Mouse (Mus musculus): Measurements from ENCODE around the gene Grb14. TPM values are rescaled to one million over a fixed set of nuclear protein-coding genes. Genes with fewer than 3 reads are reported as not detected.

The Grb14 gene
- polyA plus RNA-seq, 1 experiment from 2014 or later, result 34.0 TPM

GRCm38 (mm10) chr2:64987782-64988181, 37.0 kb downstream of the Grb14 start:
- no peak for TF ChIP-seq CTCF (IDR thresholded peaks at IDR 0.05; ENCODE audit: low read depth)
- Histone ChIP-seq H3K9ac (ENCODE audit: low read depth, low read length) (no peak overlapping the region), H3K4me1 (replicated peaks; ENCODE audit: insufficient read depth, low read length) (no peaks in the 10 kb centered on the region), H3K36me3 (ENCODE audit: insufficient read depth, low read length) (no peaks in the 10 kb centered on the region), H3K4me2 (ENCODE audit: low read length) (no peak overlapping the region), H3K9me3 (replicated peaks; ENCODE audit: low read length) (0 out of 2 replicates have a peak, but pooled peaks cover 5% of the 10 kb centered on the region), H3K27me3 (ENCODE audit: insufficient read depth, low read length) (no peaks in the 10 kb centered on the region), H3K4me3 (replicated peaks; ENCODE audit: low read depth, low read length) (no peak overlapping the region), H3K27ac (no peak overlapping the region)
- no peak for ATAC-seq (replicated peaks; ENCODE audit: low FRiP score, low read depth)
- no peak for DNase-seq (ENCODE audit: low spot score)
- WGBS, result 77% methylated on average over 3 of the region's 3 CpGs

DNA sequence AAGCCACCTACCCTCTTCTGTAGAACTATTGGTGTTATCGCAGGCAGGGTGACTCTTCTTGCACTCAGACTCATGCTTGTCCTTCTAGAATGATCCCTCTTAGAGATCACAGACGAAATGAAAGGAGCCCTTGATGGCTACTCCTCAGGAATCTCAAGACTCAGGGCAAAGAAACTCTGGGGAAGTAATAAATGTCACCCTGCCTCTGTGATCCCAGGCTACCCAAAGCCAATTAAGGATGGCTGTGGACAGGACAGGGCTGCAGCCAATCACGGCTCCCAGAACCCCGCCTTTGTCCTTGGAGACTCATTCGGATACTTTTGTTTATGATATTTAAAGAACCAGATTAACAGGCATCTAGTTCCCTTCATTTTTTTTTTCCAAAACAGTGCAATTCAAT, 49.2 kb downstream of the Grb14 start:
- Histone ChIP-seq H3K4me2 (ENCODE audit: low read length) (peak overlapping the region; percentile 28), H3K27ac (peak overlapping the region; percentile 62), H3K27me3 (ENCODE audit: insufficient read depth, low read length) (no peaks in the 10 kb centered on the region), H3K4me3 (replicated peaks; ENCODE audit: low read depth, low read length) (no peak overlapping the region), H3K9me3 (replicated peaks; ENCODE audit: low read length) (no peaks in the 10 kb centered on the region), H3K9ac (ENCODE audit: low read depth, low read length) (0 out of 2 replicates have a peak overlapping the region, but pooled peaks have one; percentile 13), H3K4me1 (replicated peaks; ENCODE audit: insufficient read depth, low read length) (no peaks in the 10 kb centered on the region), H3K36me3 (ENCODE audit: insufficient read depth, low read length) (no peaks in the 10 kb centered on the region)
- no peak for ATAC-seq (replicated peaks; ENCODE audit: low FRiP score, low read depth)
- 44% methylated on average over 5 of the region's 5 CpGs for WGBS
- DNase-seq (ENCODE audit: low spot score), result no peak
- TF ChIP-seq CTCF (IDR thresholded peaks at IDR 0.05; ENCODE audit: low read depth), result no peak

- WGBS, result 45% methylated on average over 2 of the region's 2 CpGs
- DNase-seq (ENCODE audit: low spot score) (no peak), ATAC-seq (replicated peaks; ENCODE audit: low FRiP score, low read depth) (no peak)
- Histone ChIP-seq H3K36me3 (ENCODE audit: insufficient read depth, low read length) (no peaks in the 10 kb centered on the region), H3K9ac (ENCODE audit: low read depth, low read length) (no peak overlapping the region), H3K27ac (no peak overlapping the region), H3K27me3 (ENCODE audit: insufficient read depth, low read length) (no peaks in the 10 kb centered on the region), H3K4me2 (ENCODE audit: low read length) (no peak overlapping the region), H3K9me3 (replicated peaks; ENCODE audit: low read length) (no peaks in the 10 kb centered on the region), H3K4me3 (replicated peaks; ENCODE audit: low read depth, low read length) (no peak overlapping the region), H3K4me1 (replicated peaks; ENCODE audit: insufficient read depth, low read length) (no peaks in the 10 kb centered on the region)
- TF ChIP-seq CTCF (IDR thresholded peaks at IDR 0.05; ENCODE audit: low read depth), result no peak
Observed at GRCm38 (mm10) chr2:64974549-64974948, 50.2 kb downstream of the Grb14 start.

DNA sequence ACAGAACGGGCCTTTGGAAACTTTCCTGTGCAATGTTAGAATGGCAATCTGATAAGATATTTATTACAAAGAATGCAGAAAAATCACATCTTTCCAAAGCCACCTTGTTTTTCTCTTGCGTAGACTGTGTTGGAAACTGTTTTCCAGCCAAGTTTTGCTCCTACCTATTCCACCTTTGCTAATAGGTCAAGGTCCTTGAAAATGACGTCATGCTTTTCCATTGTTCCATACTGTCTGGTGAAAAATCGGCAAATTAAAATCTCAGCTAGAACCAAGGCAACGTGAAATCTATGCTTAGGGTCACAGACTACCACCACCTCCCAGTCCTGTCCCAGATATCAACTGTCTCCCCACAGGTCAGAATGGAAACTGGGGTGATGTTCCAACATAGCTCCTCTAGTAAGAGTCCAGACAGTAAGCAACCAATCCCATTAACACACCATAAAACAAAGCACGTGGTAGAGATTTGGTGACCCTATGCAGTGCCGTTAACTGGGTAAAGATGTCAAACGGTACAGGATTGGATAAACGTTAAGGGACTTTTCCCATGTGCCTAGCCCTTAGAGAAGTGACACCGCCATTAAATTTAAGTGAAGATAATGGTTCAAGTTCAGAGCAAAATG, 50.9 kb downstream of the Grb14 start:
- no peak overlapping the region for H3K27ac ChIP-seq
- WGBS, result 59% methylated on average over 10 of the region's 10 CpGs
- TF ChIP-seq CTCF (IDR thresholded peaks at IDR 0.05; ENCODE audit: low read depth), result no peak
- H3K36me3 ChIP-seq (ENCODE audit: insufficient read depth, low read length), result no peaks in the 10 kb centered on the region
- no peak for DNase-seq (ENCODE audit: low spot score)
- H3K4me2 ChIP-seq (ENCODE audit: low read length), result no peak overlapping the region
- H3K27me3 ChIP-seq (ENCODE audit: insufficient read depth, low read length), result no peaks in the 10 kb centered on the region
- H3K9me3 ChIP-seq (replicated peaks; ENCODE audit: low read length), result no peaks in the 10 kb centered on the region
- 0 out of 2 replicates have a peak, but pooled peaks have one; percentile 43 for ATAC-seq (replicated peaks; ENCODE audit: low FRiP score, low read depth)
- no peak overlapping the region for H3K4me3 ChIP-seq (replicated peaks; ENCODE audit: low read depth, low read length)
- no peak overlapping the region for H3K9ac ChIP-seq (ENCODE audit: low read depth, low read length)
- no peaks in the 10 kb centered on the region for H3K4me1 ChIP-seq (replicated peaks; ENCODE audit: insufficient read depth, low read length)

GRCm38 (mm10) chr2:64973125-64973524, 51.7 kb downstream of the Grb14 start:
- Histone ChIP-seq H3K4me3 (replicated peaks; ENCODE audit: low read depth, low read length) (no peak overlapping the region), H3K27me3 (ENCODE audit: insufficient read depth, low read length) (no peaks in the 10 kb centered on the region), H3K27ac (no peak overlapping the region), H3K9me3 (replicated peaks; ENCODE audit: low read length) (no peaks in the 10 kb centered on the region), H3K4me1 (replicated peaks; ENCODE audit: insufficient read depth, low read length) (no peaks in the 10 kb centered on the region), H3K4me2 (ENCODE audit: low read length) (no peak overlapping the region), H3K9ac (ENCODE audit: low read depth, low read length) (no peak overlapping the region), H3K36me3 (ENCODE audit: insufficient read depth, low read length) (no peaks in the 10 kb centered on the region)
- 29% methylated on average over 1 of the region's 1 CpGs for WGBS
- TF ChIP-seq CTCF (IDR thresholded peaks at IDR 0.05; ENCODE audit: low read depth), result no peak
- ATAC-seq (replicated peaks; ENCODE audit: low FRiP score, low read depth) (no peak), DNase-seq (ENCODE audit: low spot score) (no peak)

- no peak for ATAC-seq (replicated peaks; ENCODE audit: low FRiP score, low read depth)
- H3K4me3 ChIP-seq (replicated peaks; ENCODE audit: low read depth, low read length), result no peak overlapping the region
- no peaks in the 10 kb centered on the region for H3K27me3 ChIP-seq (ENCODE audit: insufficient read depth, low read length)
- no peaks in the 10 kb centered on the region for H3K36me3 ChIP-seq (ENCODE audit: insufficient read depth, low read length)
- no peak overlapping the region for H3K27ac ChIP-seq
- WGBS, result 60% methylated on average over 5 of the region's 5 CpGs
- no peaks in the 10 kb centered on the region for H3K9me3 ChIP-seq (replicated peaks; ENCODE audit: low read length)
- DNase-seq (ENCODE audit: low spot score), result no peak
- no peak overlapping the region for H3K4me2 ChIP-seq (ENCODE audit: low read length)
- TF ChIP-seq CTCF (IDR thresholded peaks at IDR 0.05; ENCODE audit: low read depth), result no peak
- H3K4me1 ChIP-seq (replicated peaks; ENCODE audit: insufficient read depth, low read length), result no peaks in the 10 kb centered on the region
- no peak overlapping the region for H3K9ac ChIP-seq (ENCODE audit: low read depth, low read length)
Observed at GRCm38 (mm10) chr2:64971828-64972227, 53.0 kb downstream of the Grb14 start.

DNA sequence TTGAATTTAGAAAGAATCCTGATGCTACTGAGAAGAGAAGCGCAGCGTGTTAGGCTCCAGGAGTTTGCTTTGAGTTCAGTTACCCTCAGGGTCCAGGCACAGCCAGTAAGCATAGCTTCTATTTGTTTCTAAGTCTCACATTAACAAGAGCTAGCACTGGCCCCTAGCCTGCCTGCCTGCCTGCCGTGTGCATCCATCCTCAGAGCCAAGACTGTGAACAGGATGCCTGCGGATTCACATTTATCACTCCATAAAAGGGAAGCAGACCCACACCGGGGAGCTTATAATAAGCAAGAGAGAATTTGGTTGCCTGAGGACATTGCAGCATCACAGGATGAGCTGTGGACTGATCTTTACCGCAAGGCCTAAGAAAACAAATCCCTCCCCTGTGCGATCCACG, 53.8 kb downstream of the Grb14 start:
- Histone ChIP-seq H3K27ac (no peak overlapping the region), H3K9me3 (replicated peaks; ENCODE audit: low read length) (no peaks in the 10 kb centered on the region), H3K4me3 (replicated peaks; ENCODE audit: low read depth, low read length) (no peak overlapping the region), H3K4me1 (replicated peaks; ENCODE audit: insufficient read depth, low read length) (no peaks in the 10 kb centered on the region), H3K36me3 (ENCODE audit: insufficient read depth, low read length) (no peaks in the 10 kb centered on the region), H3K27me3 (ENCODE audit: insufficient read depth, low read length) (no peaks in the 10 kb centered on the region), H3K4me2 (ENCODE audit: low read length) (no peak overlapping the region), H3K9ac (ENCODE audit: low read depth, low read length) (no peak overlapping the region)
- no peak for DNase-seq (ENCODE audit: low spot score)
- WGBS, result 64% methylated on average over 8 of the region's 8 CpGs
- TF ChIP-seq CTCF (IDR thresholded peaks at IDR 0.05; ENCODE audit: low read depth), result no peak
- ATAC-seq (replicated peaks; ENCODE audit: low FRiP score, low read depth), result no peak

All from kidney, postnatal 0 days (tissue).